ENCODE assay signal across 11 mouse cellular contexts in the genomic region with DNA sequence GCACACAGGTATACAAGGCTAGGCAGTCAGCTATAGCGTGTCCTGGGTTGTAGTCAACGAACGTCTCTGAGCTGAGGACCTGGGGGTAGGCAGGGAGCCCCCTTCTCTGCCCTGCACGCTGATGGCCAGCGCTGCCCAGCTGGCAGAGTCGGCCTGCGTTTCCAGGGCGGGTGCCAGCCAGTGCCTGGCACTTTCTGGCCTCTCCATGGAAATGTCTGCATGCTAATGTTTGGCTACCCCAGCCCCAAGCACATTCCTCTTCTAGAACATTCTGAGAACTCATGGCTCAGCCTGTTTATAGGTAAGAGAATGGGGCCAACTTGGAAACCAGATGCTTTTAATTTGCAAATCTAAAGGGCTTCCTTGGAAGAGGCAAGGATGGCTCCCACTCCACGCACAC.
DNase-seq lines count a peak whose midpoint lies in the region; ATAC-seq lines count a peak whose summit lies in the region.
"Had no signal": no experiment of that assay in that cellular context is flagged by ENCODE, and none has a peak within 500 bp of the region (broad histone marks: within the 10 kb centered on the region; RNA-seq: fewer than 3 reads in every experiment).

No protein-coding gene starts in this region.

- H3K4me1 ChIP-seq in kidney, embryonic 14.5 days (ENCODE audit: control insufficient read depth, insufficient read depth, low read length), result peaks cover 2% of the 10 kb centered on the region; the same call in 1 of the 2 replicates
- H3K4me1 ChIP-seq in embryonic facial prominence, embryonic 12.5 days, result peaks cover 28% of the 10 kb centered on the region; the same call in 1 of the 2 replicates
- H3K4me1 ChIP-seq in forebrain, embryonic 15.5 days, result peaks cover 15% of the 10 kb centered on the region
- H3K4me1 ChIP-seq: liver, embryonic 15.5 days had no signal

- H3K27ac ChIP-seq in kidney, embryonic 14.5 days (ENCODE audit: low read depth, low read length), result no peak overlapping the region
- H3K27ac ChIP-seq in embryonic facial prominence, embryonic 12.5 days, result no peak overlapping the region
- H3K27ac ChIP-seq in forebrain, embryonic 15.5 days (replicated peaks), result no peak overlapping the region
- H3K27ac ChIP-seq: liver, embryonic 15.5 days had no signal

- H3K9ac ChIP-seq in kidney, embryonic 14.5 days (ENCODE audit: low read depth, low read length), result no peak overlapping the region
- no peak overlapping the region for H3K9ac ChIP-seq in embryonic facial prominence, embryonic 12.5 days
- H3K9ac ChIP-seq in forebrain, embryonic 15.5 days (replicated peaks), result no peak overlapping the region
- H3K9ac ChIP-seq: liver, embryonic 15.5 days had no signal

- H3K27me3 ChIP-seq in kidney, embryonic 14.5 days (ENCODE audit: control insufficient read depth, insufficient read depth, low read length), result peaks cover 39% of the 10 kb centered on the region
- H3K27me3 ChIP-seq in embryonic facial prominence, embryonic 12.5 days, result peaks cover 3% of the 10 kb centered on the region; the same call in 1 of the 2 replicates
- no peaks in the 10 kb centered on the region for H3K27me3 ChIP-seq in forebrain, embryonic 15.5 days
- H3K27me3 ChIP-seq: liver, embryonic 15.5 days had no signal

- no peaks in the 10 kb centered on the region for H3K9me3 ChIP-seq in kidney, embryonic 14.5 days (ENCODE audit: control insufficient read depth, low read length)
- H3K9me3 ChIP-seq in embryonic facial prominence, embryonic 12.5 days, result no peaks in the 10 kb centered on the region
- no peaks in the 10 kb centered on the region for H3K9me3 ChIP-seq in forebrain, embryonic 15.5 days
- H3K9me3 ChIP-seq: liver, embryonic 15.5 days had no signal

- H3K4me3 ChIP-seq in kidney, embryonic 14.5 days (ENCODE audit: low read length), result no peak overlapping the region
- H3K4me3 ChIP-seq in embryonic facial prominence, embryonic 12.5 days, result no peak overlapping the region
- no peak overlapping the region for H3K4me3 ChIP-seq in forebrain, embryonic 15.5 days
- H3K4me3 ChIP-seq: liver, embryonic 15.5 days had no signal

- peak; percentile 46 to 65 for DNase-seq in cerebellum, postnatal 10 days
- no peak for DNase-seq in cerebellum, postnatal 36 days
- peak; percentile 70 for DNase-seq in kidney, adult 11 months
- DNase-seq in kidney, postnatal 14 days, result peak; percentile 62
- no peak for DNase-seq in frontal cortex, postnatal 36 days (ENCODE audit: low spot score in 2 of 2)
- DNase-seq: cerebellum, adult 8-10 months; thymus, adult 18-20 months had no signal

- H3K36me3 ChIP-seq in kidney, embryonic 14.5 days (ENCODE audit: control insufficient read depth, insufficient read depth, low read length), result no peaks in the 10 kb centered on the region
- no peaks in the 10 kb centered on the region for H3K36me3 ChIP-seq in embryonic facial prominence, embryonic 12.5 days
- no peaks in the 10 kb centered on the region for H3K36me3 ChIP-seq in forebrain, embryonic 15.5 days
- H3K36me3 ChIP-seq: liver, embryonic 15.5 days had no signal

- WGBS in kidney, embryonic 14.5 days, result 86% methylated on average over 9 of the region's 9 CpGs
- WGBS in embryonic facial prominence, embryonic 12.5 days, result 86% methylated on average over 9 of the region's 9 CpGs
- whole genome bisulfite sequencing in forebrain, embryonic 15.5 days, result 87% methylated on average over 9 of the region's 9 CpGs

- no peak for ATAC-seq in kidney, embryonic 14.5 days (ENCODE audit: low FRiP score, low TSS enrichment)
- 0 out of 2 replicates have a peak, but pooled peaks have one; percentile 18 for ATAC-seq in embryonic facial prominence, embryonic 12.5 days (ENCODE audit: insufficient number of reproducible peaks, insufficient read depth, low FRiP score, low TSS enrichment)
- ATAC-seq in forebrain, embryonic 15.5 days (replicated peaks), result no peak

- no peak overlapping the region for H3K4me2 ChIP-seq in kidney, embryonic 14.5 days (replicated peaks; ENCODE audit: low read depth, low read length)
- no peak overlapping the region for H3K4me2 ChIP-seq in embryonic facial prominence, embryonic 12.5 days (replicated peaks)
- H3K4me2 ChIP-seq in forebrain, embryonic 15.5 days (replicated peaks), result no peak overlapping the region
- H3K4me2 ChIP-seq: liver, embryonic 15.5 days had no signal

Comparison
In these comparisons a context has a peak if more than half of its experiments do, and no peak if none do; other contexts are left out.
1. DNase-seq: peak in cerebellum, postnatal 10 days (2 of 2), kidney, adult 11 months (single experiment) and kidney, postnatal 14 days (single experiment); none in cerebellum, postnatal 36 days (0 of 2) and frontal cortex, postnatal 36 days (0 of 2).